Mouse (Mus musculus) ES-E14 (cell line): ENCODE results near the gene Fam81a.

Experiments used
- CHD2 ChIP-seq: IDR thresholded peaks from 2 replicates; pipeline ENCODE4 v1.6.1; 2014; ENCODE audit warnings: mild to moderate bottlenecking, low read depth, low read length, inconsistent platforms
- MAFK ChIP-seq: IDR thresholded peaks from 2 replicates; pipeline ENCODE4 v1.6.1; 2014; ENCODE audit warnings: mild to moderate bottlenecking, low read depth, low read length, inconsistent platforms; ENCODE audit not compliant: insufficient read depth

DNA sequence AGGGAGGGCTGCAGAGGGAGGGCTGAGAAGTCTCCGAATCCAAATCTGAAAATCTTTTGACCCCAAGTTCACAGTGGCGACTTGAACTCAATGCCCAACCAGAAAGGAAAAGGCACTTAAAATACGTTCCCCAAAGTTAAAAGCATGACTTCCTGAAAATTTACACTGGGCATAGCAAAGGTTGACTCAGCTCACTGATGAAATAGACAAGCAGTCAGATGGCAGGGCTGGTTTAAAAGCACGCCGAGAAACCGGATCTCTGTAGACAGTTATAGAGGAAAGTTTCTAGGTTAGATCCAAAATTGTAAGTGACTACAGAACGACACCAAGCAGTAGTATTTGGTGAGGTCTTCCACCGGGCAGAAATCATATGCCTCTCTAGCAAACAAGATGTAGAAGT is 92.5 kb downstream of the Fam81a start:
- TF ChIP-seq MAFK (no peak), CHD2 (no peak)
